Comparison of ENCODE assay signal across 10 mouse cellular contexts in the genomic region with DNA sequence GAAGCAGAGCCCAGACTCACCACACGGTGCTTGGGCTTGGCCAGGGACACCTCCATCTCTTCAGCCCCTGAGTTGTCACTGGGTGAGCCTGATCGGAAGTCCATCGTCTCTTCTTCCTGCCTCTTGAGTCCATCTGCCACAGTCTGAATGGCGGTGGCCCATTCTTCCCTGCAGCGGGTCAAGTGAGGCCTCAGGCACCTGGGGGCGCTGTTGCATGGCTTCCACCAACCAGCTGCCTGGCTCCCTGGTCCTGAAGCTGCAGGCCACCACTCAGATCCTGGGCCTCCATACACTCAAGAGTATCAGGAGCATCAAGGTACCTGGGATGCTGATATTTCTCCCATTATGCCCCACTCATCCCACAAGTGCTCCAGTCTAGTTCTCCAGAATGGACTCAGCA. TPM values are rescaled to one million over a fixed set of nuclear protein-coding genes. Genes with fewer than 3 reads are reported as not detected.
DNase-seq lines count a peak whose midpoint lies in the region; ATAC-seq lines count a peak whose summit lies in the region.
"Had no signal": no experiment of that assay in that cellular context is flagged by ENCODE, and none has a peak within 500 bp of the region (broad histone marks: within the 10 kb centered on the region; RNA-seq: fewer than 3 reads in every experiment).

No protein-coding gene starts in this region.

- H3K4me3 ChIP-seq in embryonic facial prominence, embryonic 13.5 days: no peak overlapping the region
- no peak overlapping the region for H3K4me3 ChIP-seq in embryonic facial prominence, embryonic 10.5 days
- H3K4me3 ChIP-seq: neural tube, embryonic 12.5 days had no signal

- H3K9me3 ChIP-seq in embryonic facial prominence, embryonic 13.5 days: no peaks in the 10 kb centered on the region
- no peaks in the 10 kb centered on the region for H3K9me3 ChIP-seq in embryonic facial prominence, embryonic 10.5 days
- H3K9me3 ChIP-seq: neural tube, embryonic 12.5 days had no signal

- H3K9ac ChIP-seq in embryonic facial prominence, embryonic 13.5 days: no peak overlapping the region
- H3K9ac ChIP-seq: neural tube, embryonic 12.5 days had no signal

- peaks cover 98% of the 10 kb centered on the region for H3K36me3 ChIP-seq in embryonic facial prominence, embryonic 13.5 days
- H3K36me3 ChIP-seq in embryonic facial prominence, embryonic 10.5 days (replicated peaks): peaks cover 100% of the 10 kb centered on the region

- no peak for ATAC-seq in embryonic facial prominence, embryonic 13.5 days (ENCODE audit: insufficient number of reproducible peaks, insufficient read depth, low FRiP score, low TSS enrichment, low read depth)
- ATAC-seq: Patski had no signal

- DNase-seq in embryonic facial prominence, embryonic 10.5 days (ENCODE audit: low spot score): no peak
- DNase-seq in ovary, postnatal 14 days (ENCODE audit: low spot score): peak; percentile 57
- no peak for DNase-seq in ovary, postnatal 10 days (ENCODE audit: low spot score)
- DNase-seq in cerebellum, postnatal 14 days: peak; percentile 82 to 93
- DNase-seq in heart, postnatal 14 days: peak; percentile 81 to 90
- peak; percentile 86 for DNase-seq in lung, postnatal 14 days
- peak; percentile 59 for DNase-seq in urinary bladder, adult 2 months (ENCODE audit: low spot score)

- H3K4me1 ChIP-seq in embryonic facial prominence, embryonic 13.5 days: peaks cover 41% of the 10 kb centered on the region
- H3K4me1 ChIP-seq in embryonic facial prominence, embryonic 10.5 days: peaks cover 41% of the 10 kb centered on the region

- 0 out of 2 replicates have a peak overlapping the region, but pooled peaks have one; percentile 92 for H3K27ac ChIP-seq in embryonic facial prominence, embryonic 13.5 days
- no peak overlapping the region for H3K27ac ChIP-seq in embryonic facial prominence, embryonic 10.5 days (replicated peaks)
- H3K27ac ChIP-seq: neural tube, embryonic 12.5 days had no signal

- WGBS in embryonic facial prominence, embryonic 13.5 days: 77% methylated on average over 6 of the region's 6 CpGs
- 86% methylated on average over 6 of the region's 6 CpGs for WGBS in embryonic facial prominence, embryonic 10.5 days

- no peak overlapping the region for H3K4me2 ChIP-seq in embryonic facial prominence, embryonic 13.5 days
- H3K4me2 ChIP-seq: neural tube, embryonic 12.5 days had no signal

- intact Hi-C loops in heart, postnatal 14 days (cut with DNase I): loop anchor here (2.0 kb wide), 1 partner anchor 16 kb away; a partner anchor contains a TSS

- H3K27me3 ChIP-seq in embryonic facial prominence, embryonic 13.5 days: no peaks in the 10 kb centered on the region
- H3K27me3 ChIP-seq in embryonic facial prominence, embryonic 10.5 days (replicated peaks; ENCODE audit: low read depth, poor library complexity, severe bottlenecking): no peaks in the 10 kb centered on the region
- H3K27me3 ChIP-seq: neural tube, embryonic 12.5 days; Patski had no signal

RNA-seq across cellular contexts. Expression of a gene that starts 14.6 kb away (rescaled TPM):
- 249 and 252 TPM in 2 replicates for polyA plus RNA-seq in embryonic facial prominence, embryonic 13.5 days (2015; fragmentation: Nextera tagmentation; extraction: Ambion mirVana)
- polyA plus RNA-seq in embryonic facial prominence, embryonic 10.5 days (2016; fragmentation: Nextera tagmentation; extraction: Ambion mirVana): 332 TPM in 2 replicates
- 10 to 100 TPM; 25.4 to 30.9 TPM for total RNA-seq in heart, postnatal 14 days (2021)
- polyA plus RNA-seq in urinary bladder, adult 2 months (2012; rRNA removed): 62.6 and 71.8 TPM in 2 replicates

RNA-seq across cellular contexts. Expression of a gene that starts 15.6 kb away (rescaled TPM):
- 49.7 and 60.0 TPM in 2 replicates for polyA plus RNA-seq in embryonic facial prominence, embryonic 13.5 days (2015; fragmentation: Nextera tagmentation; extraction: Ambion mirVana)
- polyA plus RNA-seq in embryonic facial prominence, embryonic 10.5 days (2016; fragmentation: Nextera tagmentation; extraction: Ambion mirVana): 47.0 and 53.4 TPM in 2 replicates
- 100 to 1,000 TPM; 217 to 237 TPM for total RNA-seq in heart, postnatal 14 days (2021)
- 149 and 150 TPM in 2 replicates for polyA plus RNA-seq in urinary bladder, adult 2 months (2012; rRNA removed)

RNA-seq across cellular contexts. Expression of a gene that starts 19.5 kb away (rescaled TPM):
- 2.3 and 3.1 TPM in 2 replicates for polyA plus RNA-seq in embryonic facial prominence, embryonic 13.5 days (2015; fragmentation: Nextera tagmentation; extraction: Ambion mirVana)
- polyA plus RNA-seq in embryonic facial prominence, embryonic 10.5 days (2016; fragmentation: Nextera tagmentation; extraction: Ambion mirVana): 4.3 and 4.5 TPM in 2 replicates
- 1 to 10 TPM; 5.8 to 7.2 TPM for total RNA-seq in heart, postnatal 14 days (2021)
- polyA plus RNA-seq in urinary bladder, adult 2 months (2012; rRNA removed): 18.0 and 20.5 TPM in 2 replicates

RNA-seq across cellular contexts. Expression of a gene that starts 39.3 kb away (rescaled TPM):
- 4.3 and 4.4 TPM in 2 replicates for polyA plus RNA-seq in embryonic facial prominence, embryonic 13.5 days (2015; fragmentation: Nextera tagmentation; extraction: Ambion mirVana)
- polyA plus RNA-seq in embryonic facial prominence, embryonic 10.5 days (2016; fragmentation: Nextera tagmentation; extraction: Ambion mirVana): 4.0 and 4.3 TPM in 2 replicates
- total RNA-seq in heart, postnatal 14 days (2021): 100 to 1,000 TPM; 119 to 129 TPM
- 19.5 and 26.9 TPM in 2 replicates for polyA plus RNA-seq in urinary bladder, adult 2 months (2012; rRNA removed)

Comparison
In these comparisons a context has a peak if more than half of its experiments do, and no peak if none do; other contexts are left out.
1. DNase-seq: peak in ovary, postnatal 14 days (single experiment), cerebellum, postnatal 14 days (2 of 2), heart, postnatal 14 days (2 of 2), lung, postnatal 14 days (single experiment) and urinary bladder, adult 2 months (single experiment); none in embryonic facial prominence, embryonic 10.5 days (single experiment) and ovary, postnatal 10 days (single experiment).